Mouse (Mus musculus) cortical plate, adult 2 months (tissue): ENCODE data around the gene Gm7879.

ENCODE experiments used
- CTCF ChIP-seq: fragments of 200-500 bp; IDR thresholded peaks from 2 replicates; pipeline ENCODE4 v1.5.1; 2011; ENCODE audit warnings: mild to moderate bottlenecking, control low read depth, low read length; ENCODE audit not compliant: insufficient read depth; ENCODE audit errors: extremely low read depth
- POLR2A ChIP-seq: fragments of 200-500 bp; IDR thresholded peaks from 2 replicates; pipeline ENCODE4 v1.6.1; 2011; ENCODE audit warnings: mild to moderate bottlenecking, low read length, control low read depth; ENCODE audit not compliant: insufficient read depth; ENCODE audit errors: extremely low read depth

GRCm38 (mm10) chr5:43868711-43869600, 44.0 kb upstream of the Gm7879 start:
- TF ChIP-seq CTCF (no peak), POLR2A (no peak)
